Mouse (Mus musculus) cortical plate, adult 2 months (tissue): ENCODE results near the gene Grhpr. TPM values are rescaled to one million over a fixed set of nuclear protein-coding genes. Genes with fewer than 3 reads are reported as not detected.

Experiments
- H3K27ac ChIP-seq: fragments of 200-500 bp; 2 replicates; pipeline ENCODE4 v1.5.1; 2012; ENCODE audit warnings: low read length, control low read depth, inconsistent platforms; ENCODE audit not compliant: insufficient read depth
- H3K4me1 ChIP-seq: fragments of 200-500 bp; 2 replicates; pipeline ENCODE4 v1.6.1; 2011; ENCODE audit warnings: low read length; ENCODE audit not compliant: control insufficient read depth, insufficient read depth
- H3K4me3 ChIP-seq: fragments of 200-500 bp; 2 replicates; pipeline ENCODE4 v1.5.1; 2011; ENCODE audit warnings: mild to moderate bottlenecking, low read length, control low read depth; ENCODE audit not compliant: insufficient read depth
- CTCF ChIP-seq: fragments of 200-500 bp; IDR thresholded peaks from 2 replicates; pipeline ENCODE4 v1.5.1; 2011; ENCODE audit warnings: mild to moderate bottlenecking, control low read depth, low read length; ENCODE audit not compliant: insufficient read depth; ENCODE audit errors: extremely low read depth
- POLR2A ChIP-seq: fragments of 200-500 bp; IDR thresholded peaks from 2 replicates; pipeline ENCODE4 v1.6.1; 2011; ENCODE audit warnings: mild to moderate bottlenecking, low read length, control low read depth; ENCODE audit not compliant: insufficient read depth; ENCODE audit errors: extremely low read depth
- polyA plus RNA-seq: library from polyadenylated mRNA; depleted of rRNA; stranded (reverse); fragments of >200 nt; gene quantifications from 2 replicates; pipeline ENCODE4 v1.2.3, GENCODE M21; 2012

Gene Grhpr
- polyA plus RNA-seq, 1 experiment: 48.2 TPM

- TF ChIP-seq POLR2A (no peak), CTCF (no peak)
- Histone ChIP-seq H3K27ac (no peak overlapping the region), H3K4me1 (no peaks in the 10 kb centered on the region), H3K4me3 (no peak overlapping the region)
Measured at GRCm38 (mm10) chr4:44993847-44994246, 12.7 kb downstream of the Grhpr start.

GRCm38 (mm10) chr4:44994776-44995175 is 13.6 kb downstream of the Grhpr start:
- TF ChIP-seq CTCF (no peak), POLR2A (no peak)

GRCm38 (mm10) chr4:44998071-44998470 is 16.9 kb downstream of the Grhpr start:
- TF ChIP-seq POLR2A (no peak), CTCF (no peak)
- H3K27ac ChIP-seq: no peak overlapping the region
- H3K4me3 ChIP-seq: no peak overlapping the region

More at GRCm38 (mm10) chr4:44994776-44995175, 13.6 kb downstream of the Grhpr start:
- H3K4me3 ChIP-seq: no peak overlapping the region
- H3K4me1 ChIP-seq: no peaks in the 10 kb centered on the region
- H3K27ac ChIP-seq: no peak overlapping the region

GRCm38 (mm10) chr4:45000001-45000400 is 18.8 kb downstream of the Grhpr start:
- H3K4me1 ChIP-seq: no peaks in the 10 kb centered on the region
- no peak overlapping the region for H3K4me3 ChIP-seq
- TF ChIP-seq CTCF (no peak), POLR2A (no peak)
- H3K27ac ChIP-seq: no peak overlapping the region

More at GRCm38 (mm10) chr4:44998071-44998470, 16.9 kb downstream of the Grhpr start:
- no peaks in the 10 kb centered on the region for H3K4me1 ChIP-seq

GRCm38 (mm10) chr4:45005452-45005851 is 24.3 kb downstream of the Grhpr start:
- Histone ChIP-seq H3K4me3 (no peak overlapping the region), H3K27ac (no peak overlapping the region), H3K4me1 (peaks cover 5% of the 10 kb centered on the region)
- TF ChIP-seq CTCF (no peak), POLR2A (no peak)

- peaks cover 6% of the 10 kb centered on the region for H3K4me1 ChIP-seq
- TF ChIP-seq POLR2A (no peak), CTCF (no peak)
- H3K4me3 ChIP-seq: peak overlapping the region; percentile 89
- no peak overlapping the region for H3K27ac ChIP-seq
Measured at GRCm38 (mm10) chr4:45010806-45011415, 29.7 kb downstream of the Grhpr start.

GRCm38 (mm10) chr4:45011581-45012104 is 30.4 kb downstream of the Grhpr start:
- Histone ChIP-seq H3K4me1 (peaks cover 6% of the 10 kb centered on the region), H3K4me3 (peak overlapping the region; percentile 89), H3K27ac (peak overlapping the region; percentile 76)
- TF ChIP-seq POLR2A (no peak; the same call in 1 of the 2 replicates), CTCF (no peak)

- TF ChIP-seq CTCF: no peak
- TF ChIP-seq POLR2A: peak; percentile 83
- Histone ChIP-seq H3K27ac (peak within 1 kb of the TSS; percentile 76), H3K4me3 (peak within 1 kb of the TSS; percentile 89), H3K4me1 (peaks cover 6% of the 10 kb centered on the region)
Measured at GRCm38 (mm10) chr4:45012105-45012975, 31.1 kb downstream of the Grhpr start, which contains the start of gene Zbtb5. Gene Zbtb5 (minus strand): TSS chr4:45012412.

- Histone ChIP-seq H3K4me3 (peak overlapping the region; percentile 51), H3K4me1 (peaks cover 6% of the 10 kb centered on the region), H3K27ac (peak overlapping the region; percentile 20)
- no peak for TF ChIP-seq CTCF
- TF ChIP-seq POLR2A: no peak
Measured at GRCm38 (mm10) chr4:45013031-45013431, 31.8 kb downstream of the Grhpr start.
